Mouse (Mus musculus) bone marrow, adult 2 months (tissue): ENCODE results near the gene Calcrl.

ENCODE experiments used
- CTCF ChIP-seq: fragments of 200-500 bp; IDR thresholded peaks from 2 replicates; pipeline ENCODE4 v1.5.1; 2011; ENCODE audit warnings: low read length, control low read depth; ENCODE audit not compliant: control insufficient read depth, insufficient read depth
- POLR2A ChIP-seq: fragments of 200-500 bp; IDR thresholded peaks from 2 replicates; pipeline ENCODE4 v1.6.1; 2011; ENCODE audit warnings: low read depth, mild to moderate bottlenecking, control low read depth, low read length, borderline replicate concordance; ENCODE audit not compliant: control insufficient read depth

DNA sequence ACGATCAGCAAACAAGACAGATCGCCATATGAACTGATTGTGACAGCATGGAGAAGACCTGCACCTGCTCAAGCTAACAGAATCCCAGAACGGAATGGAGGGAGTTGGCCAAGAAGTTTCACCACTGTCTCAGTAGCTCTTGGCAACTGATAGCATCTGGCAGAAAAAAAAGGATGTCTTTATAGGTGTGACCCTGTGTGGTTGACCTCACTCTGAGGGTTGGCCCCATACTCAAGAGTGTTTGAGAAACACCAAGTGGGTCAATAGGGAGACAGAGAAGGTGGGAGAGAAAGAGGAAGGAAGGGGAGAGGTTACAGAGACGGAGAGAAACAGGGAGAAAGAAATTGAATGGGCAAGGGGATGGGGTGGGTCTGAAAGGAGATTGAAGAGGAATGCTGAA is 41.4 kb downstream of the Calcrl start:
- TF ChIP-seq CTCF (no peak), POLR2A (no peak)
